Mouse (Mus musculus) brain, embryonic 14.5 days (tissue): Measurements from ENCODE around the gene Spata4. TPM values are rescaled to one million over a fixed set of nuclear protein-coding genes. Genes with fewer than 3 reads are reported as not detected.
A peak's percentile ranks its signal among the peaks of the same experiment; 100 is the strongest.
"Not testable (repeated sequence)": the region's sequence is repeated elsewhere in the genome, so short reads cannot be mapped to it uniquely, and the experiment has no call there.

Experiments used
- DNase-seq: peaks from one replicate; pipeline ENCODE4 v3.0.0-alpha.2; 2011; ENCODE audit warnings: low read depth
- CTCF ChIP-seq: fragments of 200-500 bp; IDR thresholded peaks from 2 replicates; pipeline ENCODE4 v1.5.1; 2012; ENCODE audit warnings: inconsistent platforms, mild to moderate bottlenecking, moderate library complexity, borderline replicate concordance; ENCODE audit not compliant: insufficient read depth, insufficient read length; ENCODE audit errors: extremely low read depth
- POLR2A ChIP-seq: fragments of 200-500 bp; IDR thresholded peaks from 2 replicates; pipeline ENCODE4 v1.6.1; 2012; ENCODE audit warnings: mild to moderate bottlenecking, inconsistent platforms, borderline replicate concordance; ENCODE audit not compliant: poor library complexity, insufficient read depth, insufficient read length, severe bottlenecking; ENCODE audit errors: extremely low read depth
- polyA plus RNA-seq: library from polyadenylated mRNA; depleted of rRNA; stranded (reverse); fragments of >200 nt; gene quantifications from 2 replicates; pipeline ENCODE4 v1.2.3, GENCODE M21; 2012; rRNA removed

Gene Spata4
- polyA plus RNA-seq, 1 experiment, result 0.08 TPM

DNA sequence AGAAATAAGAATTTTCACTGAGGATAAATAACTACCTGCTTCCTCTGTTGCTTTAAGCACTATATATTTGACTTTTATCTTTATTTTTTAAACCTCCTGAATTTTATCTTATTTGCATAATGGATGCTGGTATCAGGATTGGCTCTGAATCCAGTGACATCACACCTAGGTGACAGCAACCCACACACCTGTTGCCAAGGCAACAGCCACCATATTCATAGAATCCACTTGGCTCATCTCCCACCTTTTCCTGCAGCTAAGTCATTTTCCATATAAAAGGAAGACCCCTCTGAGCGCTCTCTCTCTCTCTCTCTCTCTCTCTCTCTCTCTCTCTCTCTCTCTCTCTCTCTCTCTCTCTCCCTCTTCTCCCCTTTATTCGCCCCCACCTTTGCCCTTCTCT lies 3.6 kb upstream of the Spata4 start:
- peak; percentile 39 for DNase-seq
- TF ChIP-seq CTCF (no peak), POLR2A (no peak)

- TF ChIP-seq POLR2A (no peak), CTCF (no peak)
- DNase-seq, result no peak
Measured at GRCm38 (mm10) chr8:54597386-54597785, 3.2 kb upstream of the Spata4 start.

DNA sequence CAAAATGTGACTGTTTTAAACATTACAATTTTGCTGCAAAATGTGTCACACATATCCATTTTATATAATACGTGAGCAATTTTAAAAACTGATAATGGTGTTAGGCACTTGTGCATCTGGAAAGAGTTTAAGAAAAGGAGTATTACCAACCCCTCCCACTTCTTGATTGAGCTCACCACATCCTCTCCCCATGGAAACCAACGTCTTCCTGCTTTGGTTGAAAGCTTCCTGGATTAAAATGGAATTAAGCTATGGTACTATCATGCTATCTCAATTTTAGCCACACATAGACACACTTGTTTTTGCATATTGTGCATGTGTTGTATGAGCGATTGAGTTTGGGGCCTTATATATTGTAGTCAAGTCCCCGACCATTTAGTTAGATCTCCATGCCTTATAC lies 2.9 kb downstream of the Spata4 start:
- no peak for DNase-seq
- TF ChIP-seq POLR2A, result no peak
- no peak for TF ChIP-seq CTCF

DNA sequence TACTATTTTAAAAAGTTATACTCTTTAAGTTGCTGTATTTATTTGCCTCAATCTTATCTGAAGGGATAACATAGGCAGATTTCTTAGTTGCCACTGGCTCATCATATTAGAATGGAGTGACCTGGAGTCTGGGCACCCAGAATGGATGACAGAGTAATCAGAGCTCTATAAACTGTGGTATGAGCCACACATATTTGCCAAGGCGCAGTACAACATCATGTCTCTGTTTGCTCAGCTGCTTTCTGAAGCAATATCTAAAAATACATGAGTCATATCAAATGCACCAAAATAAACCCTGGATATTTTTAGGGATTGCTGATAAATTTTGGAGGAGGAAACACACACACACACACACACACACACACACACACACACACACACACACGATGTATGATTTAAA lies 8.8 kb downstream of the Spata4 start:
- TF ChIP-seq POLR2A (no peak), CTCF (no peak)
- no peak for DNase-seq

- TF ChIP-seq POLR2A, result no peak
- no peak for TF ChIP-seq CTCF
- DNase-seq, result no peak
Measured at GRCm38 (mm10) chr8:54610238-54610637, 9.7 kb downstream of the Spata4 start.

GRCm38 (mm10) chr8:54616710-54617109 lies 16.1 kb downstream of the Spata4 start:
- DNase-seq, result not testable (repeated sequence)

GRCm38 (mm10) chr8:54638634-54639033 lies 38.1 kb downstream of the Spata4 start:
- TF ChIP-seq POLR2A, result no peak
- peak; percentile 66 for DNase-seq

Other genes starting within 250 kb of the Spata4 start
- 1.6 and 2.0 TPM in 2 replicates for gene Asb5, start 71.2 kb upstream of the Spata4 start, polyA plus RNA-seq
- gene Spcs3, start 70.8 kb upstream of the Spata4 start, polyA plus RNA-seq, result 22.6 and 26.9 TPM in 2 replicates